Mouse (Mus musculus) heart, adult 2 months (tissue): ENCODE results near the gene Cldn24. TPM values are rescaled to one million over a fixed set of nuclear protein-coding genes. Genes with fewer than 3 reads are reported as not detected.

Experiments
- DNase-seq, 2 experiments: peaks; one replicate each; pipeline ENCODE4 v3.0.0; 2021
- H3K27ac ChIP-seq: fragments of 200-600 bp; 2 replicates; pipeline ENCODE4 v1.8.1; 2022
- H3K27me3 ChIP-seq: fragments of 200-500 bp; 2 replicates; pipeline ENCODE4 v1.6.1; 2012; ENCODE audit warnings: mild to moderate bottlenecking, low read length, inconsistent platforms, mixed read lengths; ENCODE audit not compliant: control insufficient read depth, insufficient read depth
- H3K36me3 ChIP-seq: fragments of 200-500 bp; 2 replicates; pipeline ENCODE4 v1.6.1; 2012; ENCODE audit warnings: low read length, inconsistent platforms; ENCODE audit not compliant: control insufficient read depth, insufficient read depth
- H3K4me1 ChIP-seq: fragments of 200-500 bp; 2 replicates; pipeline ENCODE4 v1.6.1; 2011; ENCODE audit warnings: low read length; ENCODE audit not compliant: control insufficient read depth, insufficient read depth
- H3K4me3 ChIP-seq: fragments of 200-600 bp; 2 replicates; pipeline ENCODE4 v1.8.1; 2022
- H3K79me2 ChIP-seq: fragments of 200-500 bp; replicated peaks from 2 replicates; pipeline ENCODE4 v1.6.1; 2012; ENCODE audit warnings: mild to moderate bottlenecking, inconsistent platforms, low read length, moderate library complexity, mixed read lengths; ENCODE audit not compliant: control insufficient read depth, insufficient read depth
- H3K9ac ChIP-seq: fragments of 200-500 bp; 2 replicates; pipeline ENCODE4 v1.6.1; 2012; ENCODE audit warnings: low read depth, mild to moderate bottlenecking, control low read depth, inconsistent platforms, low read length, mixed read lengths
- CTCF ChIP-seq: fragments of 200-600 bp; IDR thresholded peaks from 2 replicates; pipeline ENCODE4 v1.8.1; 2022; ENCODE audit warnings: antibody characterized with exemption, mild to moderate bottlenecking, moderate library complexity
- EP300 ChIP-seq: fragments of 200-500 bp; IDR thresholded peaks from 2 replicates; pipeline ENCODE4 v1.6.1; 2011; ENCODE audit warnings: low read depth, low read length, control low read depth; ENCODE audit not compliant: insufficient read depth
- POLR2A ChIP-seq: fragments of 200-500 bp; IDR thresholded peaks from 2 replicates; pipeline ENCODE4 v1.6.1; 2011; ENCODE audit warnings: mild to moderate bottlenecking, low read depth, low read length, control low read depth; ENCODE audit not compliant: insufficient read depth
- WGBS: fragments of 180-500 bp; shearing (Covaris S2); methylation state at CpG from one replicate; pipeline ENCODE4 v1.1.7; 2018; 5-methylcytosine and 5-hydroxymethylcytosine counted together
- intact Hi-C: fragments of 180-260 bp; cut with DNase I; formaldehyde crosslinking; loops from one replicate; pipeline ENCODE4 v1.15.1; 2025
- polyA plus RNA-seq: library from polyadenylated mRNA; depleted of rRNA; stranded (reverse); fragments of >200 nt; gene quantifications from 2 replicates; pipeline ENCODE4 v1.2.3, GENCODE M21; 2012; rRNA removed
- total RNA-seq, 2 experiments: library from RNA; stranded (reverse); gene quantifications; 2 replicates each; pipeline ENCODE4 v1.2.3; 2021

Cldn24 gene
- total and polyA plus RNA-seq, 3 experiments: not detected

DNA sequence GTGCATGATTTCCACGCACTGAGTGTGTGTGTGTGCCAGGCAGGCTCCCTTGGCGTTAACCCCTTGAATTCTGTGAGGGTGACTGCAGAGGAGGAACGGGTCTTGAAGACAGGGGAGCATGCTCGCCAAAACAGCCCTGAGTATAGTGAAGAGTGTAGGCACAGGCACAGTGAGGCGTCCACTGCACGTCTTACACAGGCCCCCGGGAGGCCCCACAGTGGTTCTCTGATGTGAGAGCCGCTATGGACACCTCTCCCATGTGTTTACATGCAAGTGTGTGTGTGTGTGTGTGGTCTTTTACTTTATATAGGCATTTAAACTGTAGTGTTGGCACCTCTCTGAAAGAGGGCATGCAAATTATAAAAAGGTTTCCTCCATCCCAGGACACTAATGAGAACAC is 44.6 kb downstream of the Cldn24 start:
- Histone ChIP-seq H3K79me2 (no peaks in the 10 kb centered on the region), H3K27ac (no peak overlapping the region), H3K4me3 (no peak overlapping the region), H3K36me3 (no peaks in the 10 kb centered on the region), H3K27me3 (no peaks in the 10 kb centered on the region), H3K9ac (no peak overlapping the region), H3K4me1 (no peaks in the 10 kb centered on the region)
- no peak for DNase-seq
- intact Hi-C loops: no loop called here
- WGBS: 88% methylated on average over 8 of the region's 8 CpGs
- TF ChIP-seq POLR2A (no peak), EP300 (no peak), CTCF (no peak)

DNA sequence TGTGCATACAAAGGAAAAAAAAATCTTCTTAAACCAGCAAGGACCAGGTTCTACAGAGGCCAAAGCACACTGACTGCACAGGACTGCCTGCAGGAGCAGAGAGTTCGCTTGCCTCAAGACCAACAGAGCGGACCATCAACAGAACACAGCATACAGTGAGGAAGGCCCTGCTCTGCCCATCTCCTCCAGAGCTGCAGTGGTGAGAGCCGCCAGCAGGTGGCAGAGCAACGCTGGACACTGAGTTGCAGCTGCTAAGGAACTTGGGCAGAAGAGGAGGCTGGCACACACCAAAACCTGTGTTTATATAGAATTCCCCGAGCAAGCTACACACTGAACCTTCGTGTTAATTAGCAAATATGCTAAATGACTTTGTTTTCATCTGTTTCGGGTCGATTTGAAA is 45.1 kb downstream of the Cldn24 start:
- H3K36me3 ChIP-seq: no peaks in the 10 kb centered on the region

More for the DNA sequence above, 45.1 kb downstream of the Cldn24 start:
- Histone ChIP-seq H3K4me1 (no peaks in the 10 kb centered on the region), H3K27me3 (no peaks in the 10 kb centered on the region), H3K9ac (no peak overlapping the region), H3K79me2 (no peaks in the 10 kb centered on the region), H3K27ac (no peak overlapping the region), H3K4me3 (no peak overlapping the region)
- 27% methylated on average over 8 of the region's 8 CpGs for WGBS
- intact Hi-C loops: loop anchor here (1.0 kb wide), 1 partner anchor 149 kb away; no protein-coding TSS in a partner anchor
- TF ChIP-seq CTCF (0 out of 2 replicates have a peak, but pooled peaks have one; percentile 100), POLR2A (no peak), EP300 (peak; percentile 59; the same call in 1 of the 2 replicates)
- DNase-seq: peak; percentile 77 to 91

Other genes starting within 250 kb of the Cldn24 start
- gene Ing2, start 146.6 kb upstream of the Cldn24 start, total RNA-seq: 1 to 10 TPM; 3.8 to 4.9 TPM
- 2.6 and 3.1 TPM in 2 replicates for gene Ing2, start 146.6 kb upstream of the Cldn24 start, polyA plus RNA-seq
- 1 to 10 TPM; 7.9 to 8.5 TPM for gene Cdkn2aip, start 108.2 kb upstream of the Cldn24 start, total RNA-seq
- 3.2 and 3.9 TPM in 2 replicates for gene Cdkn2aip, start 108.2 kb upstream of the Cldn24 start, polyA plus RNA-seq
- not detected for gene Cldn22, start 2.3 kb downstream of the Cldn24 start, total RNA-seq
- 0.35 and 1.2 TPM in 2 replicates for gene Cldn22, start 2.3 kb downstream of the Cldn24 start, polyA plus RNA-seq
- gene Wwc2, start 168.8 kb downstream of the Cldn24 start, total RNA-seq: 10 to 100 TPM; 25.2 to 26.9 TPM
- 8.3 and 11.0 TPM in 2 replicates for gene Wwc2, start 168.8 kb downstream of the Cldn24 start, polyA plus RNA-seq